Mouse (Mus musculus): ENCODE results near the gene Gstp1.

- TF ChIP-seq CTCF (IDR thresholded peaks at IDR 0.05; ENCODE audit: control insufficient read depth, insufficient read depth, insufficient read length) (no peak), MYOG (IDR thresholded peaks at IDR 0.05; ENCODE audit: control insufficient read depth, extremely low read depth, insufficient read length) (no peak), CEBPB (IDR thresholded peaks at IDR 0.05; ENCODE audit: low read depth) (no peak), MAX (IDR thresholded peaks at IDR 0.05) (no peak)
Measured at GRCm38 (mm10) chr19:4056727-4057126, 18.9 kb upstream of the Gstp1 start.
